Mouse (Mus musculus) hindbrain, embryonic 14.5 days (tissue): ENCODE measurements around the gene Prg3. TPM values are rescaled to one million over a fixed set of nuclear protein-coding genes. Genes with fewer than 3 reads are reported as not detected.

Source experiments
- polyA plus RNA-seq: library from polyadenylated mRNA; unstranded; fragments of >200 nt; fragmentation: Nextera tagmentation; extraction: Ambion mirVana; gene quantifications from 2 replicates; pipeline ENCODE4 v1.2.1, GENCODE M21; 2014

The Prg3 gene
- polyA plus RNA-seq, 1 experiment from 2014 or later, result not detected

Other genes with a start within 250 kb of the Prg3 start
- gene Gm19426, start 244.6 kb upstream of the Prg3 start, polyA plus RNA-seq, result 2.9 and 3.4 TPM in 2 replicates
- 36.2 and 36.3 TPM in 2 replicates for gene Serping1, start 212.8 kb upstream of the Prg3 start, polyA plus RNA-seq
- gene Ube2l6, start 189.4 kb upstream of the Prg3 start, polyA plus RNA-seq, result 18.6 and 24.0 TPM in 2 replicates
- not detected in 2 replicates for gene Smtnl1, start 165.6 kb upstream of the Prg3 start, polyA plus RNA-seq
- 75.8 and 83.3 TPM in 2 replicates for gene Timm10, start 161.2 kb upstream of the Prg3 start, polyA plus RNA-seq
- gene Slc43a1, start 149.4 kb upstream of the Prg3 start, polyA plus RNA-seq, result 1.5 and 1.6 TPM in 2 replicates
- gene Rtn4rl2, start 101.5 kb upstream of the Prg3 start, polyA plus RNA-seq, result 3.8 and 4.5 TPM in 2 replicates
- 4.8 and 4.9 TPM in 2 replicates for gene Slc43a3, start 51.6 kb upstream of the Prg3 start, polyA plus RNA-seq
- not detected in 2 replicates for gene Prg2, start 7.8 kb upstream of the Prg3 start, polyA plus RNA-seq
- gene Ssrp1, start 49.0 kb downstream of the Prg3 start, polyA plus RNA-seq, result 169 and 178 TPM in 2 replicates
- gene P2rx3, start 49.2 kb downstream of the Prg3 start, polyA plus RNA-seq, result 2.9 and 4.1 TPM in 2 replicates
- gene Tnks1bp1, start 59.8 kb downstream of the Prg3 start, polyA plus RNA-seq, result 6.1 and 6.5 TPM in 2 replicates
- gene Aplnr, start 148.0 kb downstream of the Prg3 start, polyA plus RNA-seq, result 29.2 and 35.2 TPM in 2 replicates
- gene Lrrc55, start 209.0 kb downstream of the Prg3 start, polyA plus RNA-seq, result 9.7 and 13.0 TPM in 2 replicates